Mouse (Mus musculus) liver, postnatal 0 days (tissue): ENCODE data around the gene BC016579.

Experiments used
- CTCF ChIP-seq: sonication (generic); IDR thresholded peaks from 2 replicates; pipeline ENCODE4 v1.5.1; 2016; ENCODE audit warnings: antibody characterized with exemption, low read depth
- EP300 ChIP-seq: IDR thresholded peaks from 2 replicates; pipeline ENCODE4 v1.6.1; 2016; ENCODE audit warnings: antibody characterized with exemption, low read depth, mild to moderate bottlenecking

DNA sequence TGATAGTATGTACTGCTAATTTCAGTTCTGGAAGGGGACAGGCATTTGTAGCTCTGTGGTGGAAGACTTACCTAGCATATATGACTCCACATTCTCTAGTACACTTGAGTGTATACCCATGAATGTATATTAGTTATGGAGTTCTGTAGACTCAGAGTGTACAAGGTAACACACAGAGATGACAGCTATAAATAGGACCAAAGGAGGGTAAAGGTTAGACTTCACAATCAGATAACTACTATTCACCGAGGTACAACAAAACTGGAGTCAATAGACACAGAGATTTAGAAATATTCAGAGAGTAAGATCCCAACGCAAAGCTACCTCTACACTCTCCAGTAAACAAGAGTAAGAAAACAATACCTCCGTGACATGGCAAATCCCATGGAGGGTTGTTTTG is 9.9 kb downstream of the BC016579 start:
- TF ChIP-seq CTCF: no peak
- no peak for TF ChIP-seq EP300
